Mouse (Mus musculus) intestine, embryonic 15.5 days (tissue): ENCODE data around the gene Nat10. TPM values are rescaled to one million over a fixed set of nuclear protein-coding genes. Genes with fewer than 3 reads are reported as not detected.

Source experiments
- ATAC-seq: fragments of 200-750 bp; cut with Nextera tagmentation; 2 replicates; pipeline ENCODE4 v1.8.0; 2017; ENCODE audit warnings: moderate TSS enrichment, moderate library complexity
- H3K27ac ChIP-seq: fragments of 300-500 bp; sonication (generic); 2 replicates; pipeline ENCODE4 v1.5.1; 2015; ENCODE audit warnings: mild to moderate bottlenecking, inconsistent platforms
- H3K27me3 ChIP-seq: fragments of 300-500 bp; sonication (generic); replicated peaks from 2 replicates; pipeline ENCODE4 v1.6.1; 2015; ENCODE audit warnings: inconsistent platforms
- H3K36me3 ChIP-seq: fragments of 300-500 bp; sonication (generic); 2 replicates; pipeline ENCODE4 v1.6.1; 2015; ENCODE audit warnings: inconsistent platforms
- H3K4me1 ChIP-seq: fragments of 300-500 bp; sonication (generic); replicated peaks from 2 replicates; pipeline ENCODE4 v1.6.1; 2015; ENCODE audit warnings: inconsistent platforms
- H3K4me2 ChIP-seq: fragments of 300-500 bp; sonication (generic); replicated peaks from 2 replicates; pipeline ENCODE4 v1.6.1; 2015; ENCODE audit warnings: mild to moderate bottlenecking, inconsistent platforms
- H3K4me3 ChIP-seq: fragments of 300-500 bp; sonication (generic); replicated peaks from 2 replicates; pipeline ENCODE4 v1.5.1; 2015; ENCODE audit warnings: inconsistent platforms
- H3K9ac ChIP-seq: fragments of 300-500 bp; sonication (generic); 2 replicates; pipeline ENCODE4 v1.6.1; 2015; ENCODE audit warnings: inconsistent platforms
- H3K9me3 ChIP-seq: fragments of 300-500 bp; sonication (generic); 2 replicates; pipeline ENCODE4 v1.6.1; 2016; ENCODE audit warnings: inconsistent platforms
- WGBS: fragments of 180-500 bp; shearing (Covaris S2); methylation state at CpG from one replicate; pipeline ENCODE4 v1.1.7; 2015; 5-methylcytosine and 5-hydroxymethylcytosine counted together
- polyA plus RNA-seq: library from polyadenylated mRNA; unstranded; fragments of >200 nt; fragmentation: Nextera tagmentation; extraction: Ambion mirVana; gene quantifications from 2 replicates; pipeline ENCODE4 v1.2.1, GENCODE M21; 2015

Nat10 gene
- polyA plus RNA-seq, 1 experiment from 2014 or later, result 32.7 TPM

GRCm38 (mm10) chr2:103706226-103706625, 54.8 kb downstream of the Nat10 start:
- no peaks in the 10 kb centered on the region for H3K36me3 ChIP-seq
- 39% methylated on average over 11 of the region's 11 CpGs for WGBS
- H3K4me1 ChIP-seq, result peaks cover 10% of the 10 kb centered on the region
- no peaks in the 10 kb centered on the region for H3K9me3 ChIP-seq
- H3K27me3 ChIP-seq, result no peaks in the 10 kb centered on the region
- no peak overlapping the region for H3K4me3 ChIP-seq
- no peak overlapping the region for H3K27ac ChIP-seq
- no peak overlapping the region for H3K4me2 ChIP-seq
- H3K9ac ChIP-seq, result no peak overlapping the region
- peak; percentile 82 for ATAC-seq

GRCm38 (mm10) chr2:103705826-103706225, 55.2 kb downstream of the Nat10 start:
- ATAC-seq, result peak; percentile 11; the same call in 1 of the 2 replicates
- WGBS, result 82% methylated on average over 4 of the region's 4 CpGs
- Histone ChIP-seq H3K9me3 (no peaks in the 10 kb centered on the region), H3K36me3 (no peaks in the 10 kb centered on the region), H3K4me1 (peaks cover 10% of the 10 kb centered on the region), H3K4me2 (no peak overlapping the region), H3K9ac (no peak overlapping the region), H3K4me3 (no peak overlapping the region), H3K27ac (no peak overlapping the region), H3K27me3 (no peaks in the 10 kb centered on the region)

GRCm38 (mm10) chr2:103703865-103704264, 57.2 kb downstream of the Nat10 start:
- WGBS, result 47% methylated on average over 4 of the region's 4 CpGs
- Histone ChIP-seq H3K9me3 (no peaks in the 10 kb centered on the region), H3K9ac (no peak overlapping the region), H3K4me1 (peaks cover 10% of the 10 kb centered on the region), H3K27ac (no peak overlapping the region), H3K4me2 (no peak overlapping the region), H3K4me3 (no peak overlapping the region), H3K27me3 (no peaks in the 10 kb centered on the region), H3K36me3 (no peaks in the 10 kb centered on the region)
- no peak for ATAC-seq

GRCm38 (mm10) chr2:103703336-103703735, 57.7 kb downstream of the Nat10 start:
- Histone ChIP-seq H3K27me3 (no peaks in the 10 kb centered on the region), H3K27ac (no peak overlapping the region), H3K4me2 (no peak overlapping the region), H3K36me3 (no peaks in the 10 kb centered on the region), H3K4me3 (no peak overlapping the region), H3K9ac (no peak overlapping the region), H3K4me1 (peaks cover 10% of the 10 kb centered on the region), H3K9me3 (no peaks in the 10 kb centered on the region)
- 82% methylated on average over 10 of the region's 10 CpGs for WGBS
- ATAC-seq, result no peak

GRCm38 (mm10) chr2:103700514-103700913, 60.6 kb downstream of the Nat10 start:
- Histone ChIP-seq H3K27ac (no peak overlapping the region), H3K9ac (no peak overlapping the region), H3K4me3 (no peak overlapping the region), H3K9me3 (no peaks in the 10 kb centered on the region), H3K27me3 (no peaks in the 10 kb centered on the region), H3K4me1 (no peaks in the 10 kb centered on the region), H3K36me3 (no peaks in the 10 kb centered on the region), H3K4me2 (no peak overlapping the region)
- ATAC-seq, result no peak
- 83% methylated on average over 12 of the region's 12 CpGs for WGBS

GRCm38 (mm10) chr2:103696177-103696576, 64.9 kb downstream of the Nat10 start:
- ATAC-seq, result no peak
- no peaks in the 10 kb centered on the region for H3K27me3 ChIP-seq
- H3K36me3 ChIP-seq, result no peaks in the 10 kb centered on the region
- H3K4me1 ChIP-seq, result no peaks in the 10 kb centered on the region
- no peak overlapping the region for H3K4me3 ChIP-seq
- H3K4me2 ChIP-seq, result no peak overlapping the region
- WGBS, result 58% methylated on average over 3 of the region's 3 CpGs
- no peak overlapping the region for H3K27ac ChIP-seq
- no peaks in the 10 kb centered on the region for H3K9me3 ChIP-seq
- no peak overlapping the region for H3K9ac ChIP-seq

- Histone ChIP-seq H3K9ac (no peak overlapping the region), H3K9me3 (no peaks in the 10 kb centered on the region), H3K4me3 (no peak overlapping the region), H3K36me3 (no peaks in the 10 kb centered on the region), H3K27ac (no peak overlapping the region), H3K4me1 (peaks cover 6% of the 10 kb centered on the region; the same call in 1 of the 2 replicates), H3K27me3 (no peaks in the 10 kb centered on the region), H3K4me2 (no peak overlapping the region)
- 81% methylated on average over 4 of the region's 4 CpGs for WGBS
- no peak for ATAC-seq
Observed at GRCm38 (mm10) chr2:103694777-103695563, 66.1 kb downstream of the Nat10 start.

- no peak for ATAC-seq
- Histone ChIP-seq H3K36me3 (no peaks in the 10 kb centered on the region), H3K9me3 (no peaks in the 10 kb centered on the region), H3K4me2 (no peak overlapping the region), H3K27me3 (no peaks in the 10 kb centered on the region), H3K4me1 (peaks cover 6% of the 10 kb centered on the region; the same call in 1 of the 2 replicates), H3K27ac (no peak overlapping the region), H3K9ac (no peak overlapping the region), H3K4me3 (no peak overlapping the region)
- WGBS, result 100% methylated on average over 1 of the region's 1 CpGs
Observed at GRCm38 (mm10) chr2:103692810-103693209, 68.3 kb downstream of the Nat10 start.

GRCm38 (mm10) chr2:103691278-103691677, 69.8 kb downstream of the Nat10 start:
- no peak for ATAC-seq
- H3K4me3 ChIP-seq, result no peak overlapping the region
- no peak overlapping the region for H3K9ac ChIP-seq
- no peak overlapping the region for H3K27ac ChIP-seq
- no peaks in the 10 kb centered on the region for H3K27me3 ChIP-seq
- WGBS, result 67% methylated on average over 1 of the region's 1 CpGs
- H3K4me1 ChIP-seq, result peaks cover 6% of the 10 kb centered on the region; the same call in 1 of the 2 replicates
- no peak overlapping the region for H3K4me2 ChIP-seq
- H3K9me3 ChIP-seq, result no peaks in the 10 kb centered on the region
- H3K36me3 ChIP-seq, result no peaks in the 10 kb centered on the region

GRCm38 (mm10) chr2:103690828-103691227, 70.2 kb downstream of the Nat10 start:
- 42% methylated on average over 5 of the region's 5 CpGs for WGBS
- Histone ChIP-seq H3K4me2 (no peak overlapping the region), H3K9ac (no peak overlapping the region), H3K9me3 (no peaks in the 10 kb centered on the region), H3K27me3 (no peaks in the 10 kb centered on the region), H3K27ac (0 out of 2 replicates have a peak overlapping the region, but pooled peaks have one; percentile 27), H3K4me3 (no peak overlapping the region), H3K36me3 (no peaks in the 10 kb centered on the region), H3K4me1 (peaks cover 6% of the 10 kb centered on the region; the same call in 1 of the 2 replicates)
- no peak for ATAC-seq

- no peaks in the 10 kb centered on the region for H3K36me3 ChIP-seq
- no peak overlapping the region for H3K4me2 ChIP-seq
- H3K9ac ChIP-seq, result no peak overlapping the region
- 64% methylated on average over 6 of the region's 6 CpGs for WGBS
- H3K27me3 ChIP-seq, result no peaks in the 10 kb centered on the region
- H3K9me3 ChIP-seq, result no peaks in the 10 kb centered on the region
- no peak for ATAC-seq
- H3K27ac ChIP-seq, result 0 out of 2 replicates have a peak overlapping the region, but pooled peaks have one; percentile 27
- no peak overlapping the region for H3K4me3 ChIP-seq
- peaks cover 6% of the 10 kb centered on the region; the same call in 1 of the 2 replicates for H3K4me1 ChIP-seq
Observed at GRCm38 (mm10) chr2:103690425-103690824, 70.6 kb downstream of the Nat10 start.

- no peaks in the 10 kb centered on the region for H3K36me3 ChIP-seq
- no peak overlapping the region for H3K27ac ChIP-seq
- no peak for ATAC-seq
- no peaks in the 10 kb centered on the region for H3K9me3 ChIP-seq
- no peaks in the 10 kb centered on the region for H3K27me3 ChIP-seq
- no peak overlapping the region for H3K9ac ChIP-seq
- H3K4me1 ChIP-seq, result peaks cover 6% of the 10 kb centered on the region; the same call in 1 of the 2 replicates
- H3K4me3 ChIP-seq, result no peak overlapping the region
- no peak overlapping the region for H3K4me2 ChIP-seq
Observed at GRCm38 (mm10) chr2:103687888-103688287, 73.2 kb downstream of the Nat10 start.

GRCm38 (mm10) chr2:103687143-103687542, 73.9 kb downstream of the Nat10 start:
- Histone ChIP-seq H3K4me2 (no peak overlapping the region), H3K9me3 (no peaks in the 10 kb centered on the region), H3K4me3 (no peak overlapping the region), H3K36me3 (no peaks in the 10 kb centered on the region), H3K9ac (no peak overlapping the region), H3K4me1 (peaks cover 6% of the 10 kb centered on the region; the same call in 1 of the 2 replicates), H3K27ac (no peak overlapping the region), H3K27me3 (no peaks in the 10 kb centered on the region)
- ATAC-seq, result no peak
